Mouse (Mus musculus) ES-E14 (cell line): ENCODE results near the gene Gpd1.

ENCODE experiments used
- CHD2 ChIP-seq: IDR thresholded peaks from 2 replicates; pipeline ENCODE4 v1.6.1; 2014; ENCODE audit warnings: mild to moderate bottlenecking, low read depth, low read length, inconsistent platforms
- HCFC1 ChIP-seq: IDR thresholded peaks from 2 replicates; pipeline ENCODE4 v1.6.1; 2012; ENCODE audit warnings: low read length, inconsistent platforms, borderline replicate concordance; ENCODE audit not compliant: insufficient read depth
- MAFK ChIP-seq: IDR thresholded peaks from 2 replicates; pipeline ENCODE4 v1.6.1; 2014; ENCODE audit warnings: mild to moderate bottlenecking, low read depth, low read length, inconsistent platforms; ENCODE audit not compliant: insufficient read depth
- ZC3H11A ChIP-seq: IDR thresholded peaks from 2 replicates; pipeline ENCODE4 v1.6.1; 2012; ENCODE audit warnings: low read depth, mild to moderate bottlenecking, inconsistent platforms, low read length, borderline replicate concordance
- ZNF384 ChIP-seq: IDR thresholded peaks from 2 replicates; pipeline ENCODE4 v1.6.1; 2012; ENCODE audit warnings: low read depth, low read length, inconsistent platforms

DNA sequence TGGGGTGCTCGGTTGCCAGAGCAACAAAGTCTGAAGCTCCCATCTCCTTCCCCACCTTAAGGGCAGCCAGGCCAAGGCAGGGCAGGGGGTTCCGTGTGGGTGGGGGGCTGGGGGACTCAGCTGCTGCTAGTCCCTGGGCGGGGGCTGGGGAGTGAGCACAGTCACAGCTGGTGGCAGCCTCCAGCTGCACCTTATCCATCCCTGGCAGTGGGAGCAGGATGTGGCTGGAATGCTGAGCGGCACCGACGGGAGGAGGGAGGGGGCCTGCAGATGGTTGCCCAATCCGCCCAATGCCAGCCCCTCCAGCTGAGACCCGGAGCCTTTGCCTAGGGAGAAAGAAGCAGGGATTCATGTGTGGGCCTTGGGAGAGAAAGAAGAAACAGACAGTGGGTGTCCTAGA is 40.2 kb upstream of the Gpd1 start:
- TF ChIP-seq HCFC1 (no peak), MAFK (no peak), CHD2 (no peak), ZC3H11A (no peak), ZNF384 (no peak)
